Mouse (Mus musculus) megakaryocyte-erythroid progenitor cell, adult 5-6 weeks (primary cell): ENCODE data around the gene Pgam1. TPM values are rescaled to one million over a fixed set of nuclear protein-coding genes. Genes with fewer than 3 reads are reported as not detected.
"Not testable (repeated sequence)": the region's sequence is repeated elsewhere in the genome, so short reads cannot be mapped to it uniquely, and the experiment has no call there.

ENCODE experiments used
- ATAC-seq: replicated peaks from 2 replicates; pipeline ENCODE4 v1.8.0; 2016; ENCODE audit warnings: mild to moderate bottlenecking, inconsistent platforms; ENCODE audit not compliant: severe bottlenecking, poor library complexity, low FRiP score, low TSS enrichment
- total RNA-seq, 2 experiments: library from RNA; stranded (forward) in 1 of 2; stranded (reverse) in 1 of 2; fragments of 200-1000, 215-1000 nt in 1 of 2; fragments of >200 nt in 1 of 2; fragmentation: Nextera tagmentation in 1 of 2; gene quantifications; 2 replicates each; pipeline ENCODE4 v1.2.3; 2014 to 2017

Pgam1 gene
- total RNA-seq, 2 experiments from 2014 or later: 27.0 to 30.1 TPM

DNA sequence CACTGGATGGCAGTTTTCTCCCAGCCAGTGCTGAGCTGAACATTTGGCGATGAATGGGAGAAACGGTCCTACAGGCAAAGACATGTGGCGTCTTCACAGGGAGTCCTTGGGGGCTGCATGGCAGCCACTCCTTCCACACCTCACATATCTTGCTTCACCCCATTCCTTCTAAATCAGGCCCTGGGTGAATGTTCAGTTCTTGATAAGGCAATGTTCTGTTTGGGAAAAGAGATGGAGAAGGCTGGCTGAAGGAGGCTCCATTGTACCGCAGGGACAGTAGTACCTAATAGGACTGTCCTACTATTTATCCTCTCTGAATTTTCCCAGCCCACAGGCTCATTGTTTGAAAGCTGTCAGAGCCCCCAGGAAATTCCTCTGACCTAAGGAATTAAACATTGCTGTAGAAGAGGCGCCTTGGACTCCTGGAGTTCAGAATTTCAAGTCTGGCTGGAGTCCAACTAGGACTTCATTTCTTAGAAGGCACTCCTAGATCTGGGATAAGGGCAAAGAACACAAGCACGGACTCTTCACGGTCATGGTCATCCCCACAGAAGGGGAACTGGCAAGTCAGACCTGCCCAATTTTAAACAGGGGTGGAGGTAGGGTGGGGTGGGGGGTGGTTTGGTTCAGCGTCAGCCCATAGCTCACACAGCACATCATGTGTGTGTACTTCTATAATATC is 4.5 kb upstream of the Pgam1 start:
- peak; percentile 1; the same call in 1 of the 2 replicates for ATAC-seq

DNA sequence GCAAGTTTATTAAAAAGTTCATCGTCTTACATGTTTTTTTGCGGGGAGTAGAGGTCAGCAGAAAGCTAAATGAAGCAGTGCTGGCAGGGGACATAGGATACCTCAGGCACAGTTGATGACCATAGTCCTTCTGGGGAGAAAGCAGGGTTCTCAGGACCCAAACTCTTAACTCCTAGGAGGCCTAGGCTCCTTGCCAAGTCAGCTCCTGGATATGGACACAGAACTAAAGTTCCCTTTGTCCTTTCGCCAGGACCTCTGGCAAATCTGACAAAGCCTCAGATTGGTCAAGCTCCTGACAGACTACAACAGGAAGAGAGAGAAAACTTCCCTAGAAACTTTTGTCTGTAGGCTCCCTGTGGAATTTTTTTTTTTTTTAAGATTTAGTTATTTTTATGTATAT is 3.0 kb upstream of the Pgam1 start:
- ATAC-seq: no peak

DNA sequence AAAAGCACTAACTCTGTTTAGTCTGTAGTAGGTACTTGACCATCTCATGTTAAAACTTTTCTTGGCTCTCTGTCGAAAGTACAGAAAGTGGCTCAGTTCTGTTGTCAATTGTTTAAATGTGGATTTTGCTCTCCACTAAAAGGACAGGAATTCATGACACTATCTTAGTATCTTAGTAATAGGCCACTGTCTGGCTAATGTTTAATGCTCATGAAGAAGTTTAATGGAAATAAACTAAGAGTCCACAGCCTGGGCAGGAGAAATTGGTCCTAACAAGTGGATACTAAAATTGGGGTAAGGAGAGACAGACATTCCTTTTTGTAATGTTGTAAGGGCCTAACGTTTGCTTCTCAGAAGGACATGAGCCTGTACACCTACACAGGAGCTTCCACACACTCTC is 1.3 kb upstream of the Pgam1 start:
- ATAC-seq: no peak

DNA sequence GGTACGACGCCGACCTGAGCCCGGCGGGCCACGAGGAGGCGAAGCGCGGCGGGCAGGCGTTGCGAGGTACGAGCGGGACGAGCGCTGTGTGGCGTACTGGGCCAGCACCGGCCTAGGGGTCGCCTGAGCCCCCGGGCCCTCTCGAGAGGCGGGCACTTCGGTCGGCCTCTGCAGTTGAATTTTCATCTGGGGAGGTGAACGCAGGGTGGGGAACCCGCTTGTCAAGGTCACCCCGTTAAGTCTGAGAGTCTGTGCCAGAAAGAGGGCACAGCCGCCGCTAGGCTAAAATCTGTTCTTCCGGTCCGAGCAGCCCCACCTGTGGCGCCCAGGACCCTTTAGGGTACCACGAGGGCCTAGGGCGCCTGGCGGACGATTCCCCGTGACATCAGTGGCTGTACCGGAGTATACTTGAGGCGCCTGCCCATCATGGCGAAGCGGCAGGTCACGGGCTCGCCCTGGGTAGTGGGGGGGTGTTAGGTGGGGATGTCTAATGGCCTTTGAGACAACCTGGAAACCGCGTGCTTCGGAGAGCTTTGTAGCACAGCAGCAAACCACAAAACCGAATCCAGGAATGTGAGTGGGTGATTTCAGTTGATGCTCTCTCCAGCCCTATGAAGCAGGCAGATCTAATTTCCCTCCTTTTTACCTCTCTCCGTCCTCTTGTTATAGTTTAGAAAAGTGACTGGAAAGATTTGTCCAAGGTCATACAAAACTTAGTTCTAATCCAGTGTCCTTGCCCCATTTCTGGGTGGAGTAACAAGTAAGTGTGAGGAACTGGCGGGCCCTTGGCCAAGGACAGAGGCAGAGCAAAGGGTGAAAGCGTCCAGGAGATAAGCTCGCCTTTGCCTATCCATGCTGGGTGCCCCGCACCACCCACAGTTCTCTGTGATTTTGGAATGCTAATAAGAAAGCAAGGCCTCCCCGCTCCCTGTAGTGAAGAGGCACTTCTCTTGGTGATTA is 678 bp downstream of the Pgam1 start:
- peak; percentile 43; the same call in 1 of the 2 replicates for ATAC-seq

DNA sequence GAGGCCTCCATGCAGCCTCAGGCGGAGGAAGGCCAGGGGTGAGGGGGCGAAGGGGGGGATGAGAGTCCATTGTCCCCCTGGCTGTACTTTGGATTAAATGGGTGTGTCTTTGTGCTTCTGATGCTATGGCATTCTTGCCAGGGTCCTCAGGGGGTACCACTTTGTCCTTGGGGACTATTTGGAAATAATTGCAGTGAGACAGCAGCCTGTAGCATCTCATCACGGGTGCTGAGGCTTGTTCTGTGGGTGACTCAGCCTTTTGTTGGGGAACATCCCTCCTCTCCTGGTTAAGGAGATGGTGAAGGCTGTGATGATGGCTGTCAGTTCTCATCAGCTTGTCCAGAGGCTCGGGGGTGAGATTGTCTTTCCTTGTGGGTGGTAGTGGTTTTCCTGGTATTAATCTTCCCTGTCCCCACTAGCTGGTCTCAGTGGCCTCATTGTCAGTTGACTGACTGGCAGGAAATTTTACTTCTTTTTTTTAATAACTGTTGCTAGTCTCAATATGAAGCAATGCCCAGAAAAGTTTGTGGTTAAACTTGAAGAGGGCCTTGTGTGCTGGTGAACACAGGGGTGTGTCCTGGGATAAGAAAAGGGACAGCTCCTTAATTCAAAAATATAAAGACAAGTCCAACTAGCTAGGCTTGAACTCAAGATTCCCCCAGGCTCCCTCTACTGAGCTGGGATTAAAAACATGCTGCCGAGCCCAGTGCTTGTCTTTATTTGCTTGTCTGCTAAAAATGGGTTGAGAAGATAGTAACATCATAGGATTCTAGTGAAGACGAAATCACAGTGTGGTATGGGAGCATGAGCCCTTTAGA is 2.3 kb downstream of the Pgam1 start:
- ATAC-seq: no peak

DNA sequence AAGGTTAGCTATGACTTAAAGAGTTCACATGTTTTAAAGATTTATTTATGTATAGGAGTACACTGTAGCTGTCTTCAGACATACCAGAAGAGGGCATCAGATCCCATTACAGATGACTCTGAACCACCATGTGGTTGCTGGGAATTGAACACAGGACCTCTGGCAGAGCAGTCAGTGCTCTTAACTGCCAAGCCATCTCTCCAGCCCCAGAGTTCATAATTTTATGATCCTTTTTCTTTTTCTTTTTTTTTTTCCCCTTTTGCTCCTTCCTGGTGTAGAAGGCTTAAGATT is 2.8 kb downstream of the Pgam1 start:
- not testable (repeated sequence) for ATAC-seq

DNA sequence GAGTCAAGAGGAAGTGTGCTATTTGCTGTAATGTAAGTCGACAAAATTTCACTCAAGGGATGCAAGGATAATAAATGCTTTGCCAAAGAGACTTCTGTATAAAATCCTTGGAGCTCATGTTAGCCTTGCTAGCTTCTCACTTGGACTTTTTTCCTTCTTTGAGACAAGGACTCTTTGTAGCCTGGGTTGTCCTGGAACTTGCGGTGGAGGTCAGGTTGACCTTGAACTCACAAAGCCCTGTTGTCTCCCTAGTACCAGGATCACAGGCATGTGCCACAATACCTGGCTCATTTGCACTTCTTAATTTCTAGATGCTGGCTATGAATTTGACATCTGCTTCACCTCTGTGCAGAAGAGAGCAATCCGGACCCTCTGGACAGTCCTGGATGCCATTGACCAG is 3.6 kb downstream of the Pgam1 start:
- ATAC-seq: no peak

DNA sequence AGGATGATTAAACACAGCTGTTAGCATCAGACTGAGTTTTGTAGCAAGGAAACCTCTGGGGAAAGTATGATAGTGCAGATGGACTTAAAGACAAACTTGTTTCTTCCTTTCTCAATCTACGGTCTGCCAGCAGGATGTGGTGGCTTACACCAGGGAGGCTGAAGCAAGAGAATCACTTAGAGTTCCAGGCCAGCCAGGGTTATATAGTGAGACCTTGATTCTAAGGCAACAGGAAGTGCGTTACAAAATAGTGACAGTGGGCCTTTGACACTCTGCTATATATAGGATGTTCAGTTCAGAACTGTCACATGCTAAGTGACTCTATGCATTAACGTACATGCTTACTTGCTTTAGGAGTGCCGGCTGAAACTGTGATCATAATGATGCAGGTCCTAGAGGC is 5.1 kb downstream of the Pgam1 start:
- no peak for ATAC-seq

DNA sequence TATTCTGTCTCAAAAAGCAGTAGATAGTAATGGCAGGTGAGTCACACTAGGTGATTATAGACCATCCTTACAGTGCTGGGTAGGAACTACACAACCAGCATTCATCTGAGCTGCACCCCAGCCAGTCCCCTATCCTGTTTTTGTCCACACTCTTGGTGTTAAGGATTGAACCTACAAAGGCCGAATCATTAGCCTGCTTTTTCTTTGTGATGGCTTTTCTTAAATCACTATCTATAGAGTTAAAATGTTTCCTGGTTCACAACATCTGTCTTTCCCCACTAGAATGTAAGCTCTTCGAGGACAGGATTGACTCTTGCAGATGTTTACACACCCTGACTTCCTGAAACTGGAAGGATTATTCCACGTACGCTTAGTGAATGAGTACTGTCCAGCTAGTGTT is 7.7 kb downstream of the Pgam1 start:
- no peak for ATAC-seq

DNA sequence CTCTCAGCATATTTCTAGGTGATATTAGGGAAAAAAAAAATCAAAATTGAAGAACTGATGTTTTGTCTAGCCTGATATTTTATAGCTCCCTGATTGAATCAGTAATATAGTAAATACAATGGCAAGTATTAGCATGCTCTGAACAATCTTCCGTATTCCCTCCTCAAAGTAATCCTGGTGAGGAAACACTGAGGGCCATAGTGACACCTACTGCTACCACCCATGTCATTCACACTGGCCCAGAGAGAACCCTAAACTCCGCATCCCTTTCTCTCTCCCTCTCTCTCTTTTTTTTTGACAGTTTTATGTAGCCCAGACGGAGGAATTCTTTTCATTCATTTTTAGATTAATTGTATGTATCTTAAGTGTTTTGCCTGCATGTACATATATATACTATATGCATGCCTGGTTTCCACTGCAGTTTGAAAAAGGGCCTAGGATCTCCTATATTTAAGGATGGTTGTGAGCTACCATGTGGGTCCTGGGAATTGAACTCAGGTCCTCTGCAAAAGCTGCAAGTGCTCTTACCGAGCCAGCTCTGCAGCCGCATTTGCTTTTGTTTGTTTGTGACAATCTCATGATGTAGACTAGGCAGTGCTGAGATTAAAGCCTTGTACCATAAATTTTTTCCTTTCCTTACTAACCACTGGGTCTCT is 8.8 kb downstream of the Pgam1 start:
- no peak for ATAC-seq

DNA sequence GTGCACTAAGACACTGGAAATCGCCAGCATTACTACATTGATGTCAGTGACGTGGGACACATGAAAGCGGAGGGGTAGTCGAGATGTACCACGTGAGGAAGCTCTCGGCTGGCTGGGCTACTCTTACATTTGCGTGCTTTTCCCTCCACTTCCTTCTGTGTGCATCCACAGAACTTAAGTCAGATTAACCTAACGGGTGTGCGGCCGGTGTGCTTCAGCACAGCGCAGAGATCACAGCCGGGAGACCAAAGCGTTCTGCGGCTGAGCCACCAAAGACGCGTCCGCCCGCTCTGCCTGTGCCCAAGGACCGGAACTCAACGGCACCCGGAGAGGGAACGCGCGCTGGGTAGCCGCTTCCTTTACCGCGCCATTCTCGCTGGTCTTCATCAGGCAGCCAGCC is 21.0 kb downstream of the Pgam1 start:
- ATAC-seq: peak; percentile 40

DNA sequence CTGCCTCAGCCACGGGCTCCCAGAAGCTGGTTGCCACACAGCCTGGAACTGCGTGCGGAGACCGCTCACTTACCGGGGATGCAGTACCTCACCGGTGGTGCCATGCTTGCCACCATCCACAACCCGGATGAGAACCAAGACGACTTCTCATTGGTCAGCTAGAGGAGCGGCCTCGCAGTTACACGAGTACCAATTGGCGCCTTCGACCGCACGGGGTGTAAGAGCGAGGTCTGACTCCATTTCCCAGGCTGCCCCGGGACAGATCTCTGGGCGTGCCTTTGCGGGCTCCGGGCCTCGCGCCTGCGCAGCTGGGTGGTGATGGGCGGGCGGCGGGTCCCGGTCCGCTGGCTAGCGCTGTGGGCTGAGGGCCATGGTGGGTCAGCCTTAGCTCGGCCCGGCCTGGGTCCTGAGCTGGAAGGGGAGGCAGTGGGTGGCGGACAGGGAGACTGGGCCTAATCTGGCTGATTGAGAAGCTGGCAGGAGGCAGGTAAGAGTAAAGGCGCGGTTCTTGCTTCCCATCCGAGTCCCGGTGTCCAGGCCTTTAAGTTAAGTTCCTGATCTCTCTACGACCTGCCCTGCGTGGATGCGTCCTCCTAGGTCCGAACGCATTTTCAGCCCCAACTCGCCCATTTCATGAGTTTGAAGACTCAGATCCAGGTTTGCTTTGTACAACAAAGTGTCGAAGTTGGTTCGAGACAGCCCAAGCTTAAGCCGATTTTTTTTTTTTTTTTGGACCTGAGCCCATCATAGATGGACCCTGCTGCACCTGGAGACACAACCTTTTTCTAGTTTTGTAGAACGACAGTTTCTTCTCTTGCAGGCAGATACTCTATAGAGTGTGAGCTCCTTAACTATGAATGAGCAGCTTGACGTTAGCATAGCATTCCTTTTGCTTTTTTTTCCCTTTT is 21.7 kb downstream of the Pgam1 start, which contains the start of the genes Exosc1 and Zdhhc16:
Exosc1 (minus strand) TSS at position 245 of the 908 bp plus-strand sequence.
Zdhhc16 (plus strand) TSS at position 302 of the 908 bp plus-strand sequence.
- peak; percentile 98 for ATAC-seq

DNA sequence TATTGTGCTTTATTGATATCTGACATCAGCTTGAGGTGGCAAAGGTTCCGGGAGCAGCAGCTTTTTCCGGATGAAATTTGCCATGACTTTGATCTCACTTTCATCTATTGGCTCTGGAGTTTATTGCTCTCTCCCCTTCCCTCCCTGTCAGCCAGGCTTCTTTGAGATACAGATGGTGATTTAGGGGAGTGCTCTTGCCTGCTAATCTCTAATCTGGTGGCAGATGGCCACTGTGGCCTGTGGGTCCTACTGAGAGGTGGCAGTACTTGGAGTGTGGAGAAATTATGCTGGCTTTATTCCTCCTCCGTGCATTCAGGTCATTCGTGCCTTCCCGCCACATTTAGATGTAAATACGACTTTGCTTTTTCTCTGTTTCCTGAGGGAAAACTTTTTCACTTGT is 22.4 kb downstream of the Pgam1 start:
- ATAC-seq: peak; percentile 46; the same call in 1 of the 2 replicates

DNA sequence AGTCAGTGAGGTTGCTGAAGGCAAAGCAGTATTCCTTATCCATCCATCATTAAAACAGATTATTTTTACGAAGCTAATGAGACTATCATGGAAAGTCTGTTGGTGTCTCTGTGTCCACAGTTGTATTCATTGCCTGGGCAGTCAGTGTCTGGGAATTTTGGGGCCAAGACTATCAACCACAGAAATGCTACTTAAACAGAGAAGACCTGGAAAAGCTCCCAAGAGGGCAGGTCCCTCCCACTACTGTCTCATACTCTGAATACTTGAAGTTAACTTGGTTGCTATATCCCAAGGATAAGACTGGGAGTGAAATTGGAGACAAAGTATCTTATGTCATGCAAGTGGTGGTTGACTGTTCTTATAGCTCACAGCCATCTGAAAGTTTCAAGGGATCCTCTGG is 24.2 kb downstream of the Pgam1 start:
- no peak for ATAC-seq

DNA sequence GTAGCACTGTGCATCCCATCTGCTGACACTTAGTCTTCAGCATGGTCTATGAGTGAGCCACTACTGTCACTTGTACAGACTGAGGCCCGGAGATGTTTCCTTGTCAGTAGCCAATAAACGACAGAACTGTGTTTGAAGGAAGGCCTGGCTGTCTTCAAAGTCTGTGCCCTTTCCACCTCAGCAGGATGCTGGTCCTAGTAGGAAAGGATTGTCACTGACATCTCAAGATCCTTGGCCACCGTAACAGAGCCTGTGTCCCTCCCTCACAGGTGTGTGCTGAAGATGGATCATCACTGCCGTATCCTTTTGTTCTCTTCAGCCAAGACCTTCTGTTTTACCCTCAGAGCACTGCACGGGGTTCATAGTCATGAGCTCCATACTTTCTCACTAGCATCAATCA is 26.8 kb downstream of the Pgam1 start:
- ATAC-seq: no peak

DNA sequence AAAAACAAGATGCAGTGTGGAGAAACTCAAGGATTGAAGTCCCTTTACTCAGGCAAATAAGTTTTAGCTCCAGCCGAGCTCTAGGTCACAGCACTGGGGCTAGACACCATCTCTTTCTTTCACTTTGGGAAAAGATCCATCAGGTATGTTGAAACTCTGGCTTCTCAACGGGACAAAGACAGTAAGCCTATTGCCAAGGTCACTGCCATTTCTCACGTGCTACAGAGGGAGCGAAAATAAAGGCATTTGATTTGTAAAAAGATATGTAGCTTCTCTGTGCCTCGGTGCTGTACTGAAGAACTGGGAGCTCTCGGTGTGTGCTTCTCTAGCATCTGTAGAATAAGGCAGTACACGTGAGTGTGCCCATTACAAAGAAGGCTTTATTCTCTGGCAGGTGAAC is 32.1 kb downstream of the Pgam1 start:
- ATAC-seq: no peak

DNA sequence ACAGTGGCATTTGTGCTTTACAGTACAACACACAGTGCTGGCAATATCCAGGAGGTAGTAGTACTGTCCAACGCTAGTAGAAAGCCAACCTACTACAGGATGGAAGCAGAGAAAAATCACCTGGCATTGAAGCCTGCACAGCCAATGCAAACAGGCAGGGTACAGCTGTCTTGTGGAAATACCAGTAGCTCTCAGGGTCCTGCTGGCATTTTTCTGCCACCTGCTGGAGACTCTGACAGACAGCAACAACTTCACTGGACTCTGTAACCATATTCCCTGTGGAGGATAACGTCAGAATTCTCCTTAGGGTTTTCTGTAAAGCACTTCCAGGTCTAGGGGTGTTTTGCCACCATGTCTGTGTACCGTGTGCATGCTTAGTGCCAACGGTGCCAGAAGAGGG is 40.6 kb downstream of the Pgam1 start:
- no peak; the same call in 1 of the 2 replicates for ATAC-seq

DNA sequence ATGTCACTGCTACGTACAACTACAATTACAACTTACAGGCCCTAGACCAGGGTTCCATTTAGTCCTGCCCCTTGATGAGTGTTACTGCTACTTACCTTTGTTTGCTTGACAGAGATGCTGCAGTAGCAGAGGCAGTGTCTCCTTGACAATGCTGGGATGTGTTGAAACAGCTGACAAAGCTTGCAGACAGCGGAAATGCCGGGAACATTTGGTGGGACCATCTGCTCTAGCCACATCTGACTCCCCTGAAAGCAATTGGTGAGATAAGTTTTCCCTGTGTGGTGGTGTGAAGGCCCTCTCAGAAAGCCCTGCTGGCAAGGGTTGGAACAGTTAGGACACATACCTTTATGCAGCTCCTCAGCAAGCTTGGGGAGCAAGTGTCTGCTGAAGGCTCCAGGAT is 41.9 kb downstream of the Pgam1 start:
- no peak for ATAC-seq
